Mouse (Mus musculus) liver, embryonic 12.5 days (tissue): ENCODE measurements at regions not wholly inside any gene's neighbourhood (a gene's known extent, or its start where the extent isn't known, plus 50 kb on each side); places are given as distances from the start of the nearest gene placed in this dataset.

Experiments used
- ATAC-seq: fragments of 200-750 bp; cut with Nextera tagmentation; 2 replicates; pipeline ENCODE4 v1.8.0; 2017; ENCODE audit warnings: moderate number of reproducible peaks, mild to moderate bottlenecking, moderate library complexity
- H3K27ac ChIP-seq: fragments of 300-500 bp; sonication (generic); 2 replicates; pipeline ENCODE4 v1.5.1; 2016; ENCODE audit warnings: mild to moderate bottlenecking
- H3K27me3 ChIP-seq: fragments of 300-500 bp; sonication (generic); replicated peaks from 2 replicates; pipeline ENCODE4 v1.6.1; 2016; ENCODE audit warnings: mild to moderate bottlenecking, moderate library complexity
- H3K36me3 ChIP-seq: fragments of 300-500 bp; sonication (generic); 2 replicates; pipeline ENCODE4 v1.6.1; 2016; ENCODE audit warnings: mild to moderate bottlenecking, moderate library complexity
- H3K4me1 ChIP-seq: fragments of 300-500 bp; sonication (generic); 2 replicates; pipeline ENCODE4 v1.6.1; 2016
- H3K4me2 ChIP-seq: fragments of 300-500 bp; sonication (generic); 2 replicates; pipeline ENCODE4 v1.6.1; 2016; ENCODE audit warnings: mild to moderate bottlenecking, moderate library complexity
- H3K4me3 ChIP-seq: fragments of 300-500 bp; sonication (generic); 2 replicates; pipeline ENCODE4 v1.5.1; 2016; ENCODE audit warnings: mild to moderate bottlenecking, moderate library complexity
- H3K9ac ChIP-seq: fragments of 300-500 bp; sonication (generic); 2 replicates; pipeline ENCODE4 v1.6.1; 2016; ENCODE audit warnings: mild to moderate bottlenecking, moderate library complexity
- H3K9me3 ChIP-seq: fragments of 300-500 bp; sonication (generic); replicated peaks from 2 replicates; pipeline ENCODE4 v1.6.1; 2016; ENCODE audit warnings: mild to moderate bottlenecking, moderate library complexity
- WGBS: fragments of 180-500 bp; shearing (Covaris S2); methylation state at CpG from one replicate; pipeline ENCODE4 v1.1.7; 2016; ENCODE audit not compliant: insufficient replicate concordance; 5-methylcytosine and 5-hydroxymethylcytosine counted together

GRCm38 (mm10) chr2:168372356-168372755 lies 90.8 kb upstream of the Kcng1 start:
- H3K27ac ChIP-seq, result no peak overlapping the region
- H3K4me3 ChIP-seq, result no peak overlapping the region
- H3K4me1 ChIP-seq, result no peaks in the 10 kb centered on the region
- no peak overlapping the region for H3K9ac ChIP-seq
- peaks cover 22% of the 10 kb centered on the region; the same call in 1 of the 2 replicates for H3K9me3 ChIP-seq
- H3K36me3 ChIP-seq, result no peaks in the 10 kb centered on the region
- no peak for ATAC-seq
- 85% methylated on average over 5 of the region's 5 CpGs for WGBS
- no peaks in the 10 kb centered on the region; the same call in 1 of the 2 replicates for H3K27me3 ChIP-seq
- H3K4me2 ChIP-seq, result no peak overlapping the region

- H3K9ac ChIP-seq, result no peak overlapping the region
- H3K27ac ChIP-seq, result no peak overlapping the region
- no peaks in the 10 kb centered on the region for H3K4me1 ChIP-seq
- H3K27me3 ChIP-seq, result no peaks in the 10 kb centered on the region; the same call in 1 of the 2 replicates
- H3K4me3 ChIP-seq, result no peak overlapping the region
- ATAC-seq, result no peak
- H3K4me2 ChIP-seq, result no peak overlapping the region
- 16% methylated on average over 3 of the region's 3 CpGs for WGBS
- no peaks in the 10 kb centered on the region for H3K36me3 ChIP-seq
- peaks cover 19% of the 10 kb centered on the region; the same call in 1 of the 2 replicates for H3K9me3 ChIP-seq
These were observed 89.7 kb upstream of the Kcng1 start for GRCm38 (mm10) chr2:168371245-168371644.

- Histone ChIP-seq H3K4me1 (no peaks in the 10 kb centered on the region), H3K9ac (no peak overlapping the region), H3K27me3 (no peaks in the 10 kb centered on the region), H3K4me2 (no peak overlapping the region), H3K36me3 (no peaks in the 10 kb centered on the region), H3K4me3 (no peak overlapping the region), H3K9me3 (no peaks in the 10 kb centered on the region), H3K27ac (no peak overlapping the region)
- WGBS, result 34% methylated on average over 8 of the region's 8 CpGs
- no peak for ATAC-seq
These were observed 77.7 kb upstream of the Kcng1 start for GRCm38 (mm10) chr2:168359200-168359599.

GRCm38 (mm10) chr2:168358551-168358950 lies 77.0 kb upstream of the Kcng1 start:
- 63% methylated on average over 6 of the region's 6 CpGs for WGBS

GRCm38 (mm10) chr2:168357815-168358214 lies 76.3 kb upstream of the Kcng1 start:
- no peaks in the 10 kb centered on the region for H3K9me3 ChIP-seq
- no peak for ATAC-seq
- H3K9ac ChIP-seq, result no peak overlapping the region
- no peaks in the 10 kb centered on the region for H3K27me3 ChIP-seq
- no peak overlapping the region for H3K4me3 ChIP-seq
- no peak overlapping the region for H3K27ac ChIP-seq
- H3K4me2 ChIP-seq, result no peak overlapping the region
- H3K36me3 ChIP-seq, result no peaks in the 10 kb centered on the region
- 62% methylated on average over 6 of the region's 6 CpGs for whole genome bisulfite sequencing
- H3K4me1 ChIP-seq, result no peaks in the 10 kb centered on the region

More at GRCm38 (mm10) chr2:168358551-168358950, 77.0 kb upstream of the Kcng1 start:
- H3K4me1 ChIP-seq, result no peaks in the 10 kb centered on the region
- no peak for ATAC-seq
- H3K4me2 ChIP-seq, result no peak overlapping the region
- H3K36me3 ChIP-seq, result no peaks in the 10 kb centered on the region
- no peaks in the 10 kb centered on the region for H3K27me3 ChIP-seq
- no peak overlapping the region for H3K9ac ChIP-seq
- H3K4me3 ChIP-seq, result no peak overlapping the region
- H3K27ac ChIP-seq, result no peak overlapping the region
- no peaks in the 10 kb centered on the region for H3K9me3 ChIP-seq

GRCm38 (mm10) chr2:168354397-168354796 lies 72.9 kb upstream of the Kcng1 start:
- no peak overlapping the region for H3K27ac ChIP-seq
- 67% methylated on average over 10 of the region's 10 CpGs for WGBS
- H3K4me1 ChIP-seq, result no peaks in the 10 kb centered on the region
- no peak overlapping the region for H3K4me2 ChIP-seq
- no peaks in the 10 kb centered on the region for H3K36me3 ChIP-seq
- ATAC-seq, result no peak
- no peaks in the 10 kb centered on the region for H3K9me3 ChIP-seq
- H3K4me3 ChIP-seq, result no peak overlapping the region
- H3K27me3 ChIP-seq, result no peaks in the 10 kb centered on the region
- no peak overlapping the region for H3K9ac ChIP-seq

- H3K9me3 ChIP-seq, result no peaks in the 10 kb centered on the region
- H3K4me3 ChIP-seq, result no peak overlapping the region
- 61% methylated on average over 5 of the region's 5 CpGs for WGBS
- no peak for ATAC-seq
- no peaks in the 10 kb centered on the region for H3K36me3 ChIP-seq
- H3K9ac ChIP-seq, result no peak overlapping the region
- H3K27ac ChIP-seq, result 0 out of 2 replicates have a peak overlapping the region, but pooled peaks have one; percentile 11
- no peaks in the 10 kb centered on the region for H3K27me3 ChIP-seq
- no peak overlapping the region for H3K4me2 ChIP-seq
- no peaks in the 10 kb centered on the region for H3K4me1 ChIP-seq
These were observed 71.1 kb upstream of the Kcng1 start for GRCm38 (mm10) chr2:168352626-168353025.

- Histone ChIP-seq H3K27me3 (no peaks in the 10 kb centered on the region), H3K27ac (no peak overlapping the region), H3K4me3 (no peak overlapping the region), H3K9ac (no peak overlapping the region), H3K36me3 (no peaks in the 10 kb centered on the region), H3K4me2 (no peak overlapping the region), H3K4me1 (no peaks in the 10 kb centered on the region), H3K9me3 (no peaks in the 10 kb centered on the region)
- no peak for ATAC-seq
- WGBS, result 16% methylated on average over 3 of the region's 3 CpGs
These were observed 70.7 kb upstream of the Kcng1 start for GRCm38 (mm10) chr2:168352194-168352593.

- Histone ChIP-seq H3K27me3 (no peaks in the 10 kb centered on the region), H3K27ac (no peak overlapping the region), H3K4me2 (no peak overlapping the region), H3K9ac (no peak overlapping the region), H3K36me3 (no peaks in the 10 kb centered on the region), H3K4me1 (no peaks in the 10 kb centered on the region), H3K4me3 (no peak overlapping the region), H3K9me3 (no peaks in the 10 kb centered on the region)
- WGBS, result 58% methylated on average over 5 of the region's 5 CpGs
- no peak for ATAC-seq
These were observed 63.8 kb upstream of the Kcng1 start for GRCm38 (mm10) chr2:168345384-168345783.

- Histone ChIP-seq H3K27ac (no peak overlapping the region), H3K4me3 (no peak overlapping the region), H3K4me2 (no peak overlapping the region), H3K4me1 (no peaks in the 10 kb centered on the region), H3K9me3 (no peaks in the 10 kb centered on the region), H3K36me3 (no peaks in the 10 kb centered on the region), H3K9ac (no peak overlapping the region), H3K27me3 (no peaks in the 10 kb centered on the region)
- ATAC-seq, result no peak
- WGBS, result 34% methylated on average over 7 of the region's 7 CpGs
These were observed 62.2 kb upstream of the Kcng1 start for GRCm38 (mm10) chr2:168343705-168344104.

- 68% methylated on average over 6 of the region's 6 CpGs for WGBS
- no peak for ATAC-seq
- H3K9ac ChIP-seq, result no peak overlapping the region
- H3K36me3 ChIP-seq, result no peaks in the 10 kb centered on the region
- H3K4me3 ChIP-seq, result no peak overlapping the region
- no peaks in the 10 kb centered on the region for H3K9me3 ChIP-seq
- no peak overlapping the region for H3K4me2 ChIP-seq
- no peaks in the 10 kb centered on the region for H3K27me3 ChIP-seq
- no peak overlapping the region for H3K27ac ChIP-seq
- no peaks in the 10 kb centered on the region for H3K4me1 ChIP-seq
These were observed 57.3 kb upstream of the Kcng1 start for GRCm38 (mm10) chr2:168338819-168339218.

GRCm38 (mm10) chr2:168338382-168338781 lies 56.8 kb upstream of the Kcng1 start:
- Histone ChIP-seq H3K4me1 (no peaks in the 10 kb centered on the region), H3K4me2 (no peak overlapping the region), H3K27ac (no peak overlapping the region), H3K27me3 (no peaks in the 10 kb centered on the region), H3K9ac (no peak overlapping the region), H3K9me3 (no peaks in the 10 kb centered on the region), H3K4me3 (no peak overlapping the region), H3K36me3 (no peaks in the 10 kb centered on the region)
- ATAC-seq, result no peak
- 70% methylated on average over 4 of the region's 4 CpGs for WGBS

GRCm38 (mm10) chr2:168337611-168338010 lies 56.1 kb upstream of the Kcng1 start:
- H3K27ac ChIP-seq, result no peak overlapping the region
- H3K4me3 ChIP-seq, result no peak overlapping the region
- no peak for ATAC-seq
- 64% methylated on average over 3 of the region's 3 CpGs for WGBS
- no peaks in the 10 kb centered on the region for H3K9me3 ChIP-seq
- H3K4me1 ChIP-seq, result no peaks in the 10 kb centered on the region
- no peaks in the 10 kb centered on the region for H3K27me3 ChIP-seq
- no peaks in the 10 kb centered on the region for H3K36me3 ChIP-seq
- H3K9ac ChIP-seq, result no peak overlapping the region
- H3K4me2 ChIP-seq, result no peak overlapping the region
